Mouse (Mus musculus) left cerebral cortex, postnatal 4 days (tissue): Measurements from ENCODE around the gene Fat2. TPM values are rescaled to one million over a fixed set of nuclear protein-coding genes. Genes with fewer than 3 reads are reported as not detected.

Experiments
- DNase-seq: peaks from one replicate; pipeline ENCODE4 v3.0.0-alpha.2; 2022
- intact Hi-C: fragments of 180-260 bp; cut with DNase I; formaldehyde crosslinking; loops from one replicate; pipeline ENCODE4 v1.15.1; 2025
- total RNA-seq, 2 experiments: library from RNA; stranded (reverse); gene quantifications; 2 replicates each; pipeline ENCODE4 v1.2.3; 2021

Gene Fat2
- total RNA-seq, 2 experiments from 2014 or later, result 0.70 to 0.86 TPM

DNA sequence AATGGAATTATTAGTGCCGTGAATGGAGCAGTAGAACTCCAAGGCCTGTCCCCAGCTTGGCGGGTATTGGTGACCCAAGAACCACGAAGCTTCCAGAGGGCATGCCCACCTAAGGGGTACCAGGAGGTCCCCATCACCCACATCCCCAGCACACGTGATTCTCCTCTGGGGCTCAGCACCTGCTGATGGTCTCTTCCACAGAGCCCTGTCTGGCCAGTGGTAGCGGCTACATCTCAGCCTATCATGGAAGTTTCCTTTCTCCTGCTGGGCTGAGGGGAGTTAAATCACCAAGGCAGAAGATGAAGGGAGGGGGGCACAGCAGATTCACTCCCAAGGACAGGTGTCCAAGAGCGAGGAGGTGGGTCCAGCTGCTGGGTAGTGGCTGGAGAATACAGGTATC is 2.3 kb downstream of the Fat2 start:
- no peak for DNase-seq
- intact Hi-C loops, result no loop called here

- DNase-seq, result no peak
- intact Hi-C loops, result no loop called here
Observed at GRCm38 (mm10) chr11:55329868-55330772, 6.2 kb downstream of the Fat2 start.

DNA sequence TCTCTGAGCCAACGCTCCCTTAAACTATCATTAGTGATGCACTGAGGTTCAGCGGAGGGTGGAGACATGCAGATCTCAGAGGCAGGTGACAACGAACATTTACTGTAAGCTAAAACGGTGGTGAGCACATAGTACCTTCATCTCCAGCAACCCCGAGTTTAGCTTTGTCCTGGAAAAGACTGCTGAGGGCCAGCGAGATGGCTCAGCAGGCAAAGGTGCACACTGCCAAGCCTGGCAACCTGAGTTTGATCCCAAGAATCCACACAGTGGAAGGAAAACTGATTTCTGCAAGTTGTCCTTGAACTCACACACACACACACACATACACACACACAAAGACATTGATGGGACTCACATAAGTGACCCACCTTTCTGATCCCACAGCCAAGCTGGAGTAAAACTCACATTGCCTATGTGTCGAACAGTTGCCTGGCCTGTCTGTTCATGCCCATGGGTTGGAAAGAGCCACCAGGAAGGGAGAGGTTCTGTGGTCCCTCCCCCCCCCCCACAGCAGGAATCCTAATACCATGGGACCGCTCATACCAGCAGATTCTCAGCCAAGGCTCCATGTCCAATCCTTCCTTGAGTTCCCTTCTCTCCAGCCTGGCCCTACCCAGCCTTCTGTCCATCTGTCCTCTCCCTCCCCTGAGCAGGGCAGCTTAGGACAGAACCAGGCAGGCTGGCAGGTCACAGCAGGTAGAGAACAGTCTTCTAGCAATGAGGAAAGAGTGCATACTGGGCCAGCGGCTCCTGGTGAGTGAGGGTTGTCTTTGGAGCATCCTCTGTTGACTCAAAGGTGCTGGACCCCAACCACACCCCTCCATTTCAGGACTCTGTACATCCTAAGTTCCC is 8.6 kb downstream of the Fat2 start:
- no peak for DNase-seq

GRCm38 (mm10) chr11:55327111-55327510 is 9.3 kb downstream of the Fat2 start:
- intact Hi-C loops, result no loop called here
- DNase-seq, result no peak

More for the DNA sequence above, 8.6 kb downstream of the Fat2 start:
- intact Hi-C loops, result no loop called here

GRCm38 (mm10) chr11:55326211-55326610 is 10.2 kb downstream of the Fat2 start:
- intact Hi-C loops, result no loop called here
- DNase-seq, result no peak

- intact Hi-C loops, result no loop called here
- peak; percentile 89 for DNase-seq
Observed at GRCm38 (mm10) chr11:55323854-55324253, 12.5 kb downstream of the Fat2 start.

DNA sequence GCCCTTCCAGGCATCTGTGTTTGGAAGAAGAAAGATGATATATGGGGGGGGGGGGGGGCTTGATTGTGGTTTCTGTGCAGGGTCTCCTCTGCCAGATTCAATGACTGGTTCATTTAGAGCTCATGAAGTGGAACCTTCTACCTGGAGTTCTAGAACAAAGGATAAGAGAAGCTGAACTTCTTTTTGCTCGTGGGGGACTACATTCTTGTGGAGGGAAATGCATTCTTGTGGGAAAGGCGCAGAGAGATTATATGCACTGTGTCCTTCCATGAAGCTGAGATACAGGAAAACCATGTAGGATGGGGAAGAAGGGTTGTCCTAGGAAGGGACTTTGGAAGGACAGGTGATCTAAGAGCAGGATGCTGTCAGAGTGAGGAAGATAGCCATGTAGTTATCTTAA is 15.4 kb downstream of the Fat2 start:
- DNase-seq, result no peak
- intact Hi-C loops, result no loop called here

- DNase-seq, result no peak
- intact Hi-C loops, result loop anchor here (10.0 kb wide), 1 partner anchor 1061 kb away; no protein-coding TSS in a partner anchor
Observed at GRCm38 (mm10) chr11:55315966-55316365, 20.4 kb downstream of the Fat2 start.

- intact Hi-C loops, result loop anchor here (10.0 kb wide), 1 partner anchor 1060 kb away; no protein-coding TSS in a partner anchor
- DNase-seq, result no peak
Observed at GRCm38 (mm10) chr11:55314704-55315047, 21.7 kb downstream of the Fat2 start.

DNA sequence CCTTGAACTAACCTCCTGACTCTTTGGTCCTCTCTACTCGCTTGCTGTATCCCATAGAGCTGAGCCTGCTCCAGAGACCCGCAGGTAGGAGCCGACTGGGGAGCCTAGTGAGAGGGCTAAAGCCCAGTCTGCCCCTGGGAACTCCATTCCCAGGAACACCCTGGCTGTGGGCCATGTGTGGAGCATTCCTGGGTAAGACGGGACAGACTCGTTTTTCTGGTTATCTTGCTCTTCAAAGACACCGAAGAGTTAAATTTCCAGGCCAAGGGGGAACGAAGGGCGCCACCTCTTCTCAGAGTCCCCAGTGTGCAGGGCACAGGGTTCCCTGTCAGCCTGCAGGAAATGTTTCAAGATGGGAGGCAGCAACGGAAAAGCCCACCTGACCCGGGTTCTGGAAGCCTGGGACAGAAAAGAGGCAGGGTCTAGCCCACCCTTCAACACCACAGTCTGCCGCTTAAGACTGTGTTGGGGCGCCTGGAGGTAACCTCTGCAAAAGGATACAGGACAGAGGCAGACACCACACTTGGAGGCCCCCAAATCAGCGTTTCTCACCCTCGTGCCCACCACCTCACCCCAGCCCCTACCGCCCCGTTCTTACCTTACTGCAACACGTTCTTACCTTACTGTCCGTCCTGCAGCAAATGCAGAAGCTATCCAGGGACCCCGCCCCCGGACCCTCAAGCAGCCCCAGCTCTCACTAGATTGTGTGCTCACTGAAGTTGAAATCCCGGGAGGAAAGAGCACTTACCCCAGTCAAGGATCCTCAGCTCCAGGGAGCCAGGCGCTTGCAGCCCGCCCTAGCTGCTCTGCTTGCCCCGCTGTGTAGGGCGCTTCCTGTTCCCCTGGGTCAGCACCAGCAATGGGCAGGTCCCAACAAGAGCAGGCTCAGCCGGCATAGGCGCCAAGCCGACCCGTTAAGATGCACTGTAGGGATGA is 22.3 kb downstream of the Fat2 start:
- intact Hi-C loops, result loop anchor here (10.0 kb wide), 1 partner anchor 1059 kb away; no protein-coding TSS in a partner anchor

GRCm38 (mm10) chr11:55302350-55302749 is 34.0 kb downstream of the Fat2 start:
- no peak for DNase-seq
- intact Hi-C loops, result no loop called here

More for the DNA sequence above, 22.3 kb downstream of the Fat2 start:
- DNase-seq, result no peak

- DNase-seq, result no peak
- intact Hi-C loops, result no loop called here
Observed at GRCm38 (mm10) chr11:55293179-55293578, 43.2 kb downstream of the Fat2 start.

DNA sequence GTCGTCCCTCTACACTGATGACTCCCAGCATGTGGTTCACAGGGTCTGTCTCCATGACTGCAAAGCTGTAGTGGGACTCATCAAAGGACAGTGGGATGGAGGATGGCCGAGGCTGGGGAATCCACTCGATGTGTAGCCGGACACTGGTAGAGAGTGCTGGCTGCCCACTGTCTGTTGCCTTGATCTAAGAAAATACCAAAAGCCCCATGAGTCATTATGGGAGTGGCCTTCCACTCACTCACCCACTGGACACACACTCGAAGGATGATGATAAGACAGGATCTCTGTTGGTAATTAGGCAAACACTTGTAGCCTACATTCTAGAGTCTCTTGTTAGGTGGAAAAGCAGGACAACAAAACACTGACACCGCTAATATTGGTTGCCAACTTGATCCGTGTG is 44.5 kb downstream of the Fat2 start:
- intact Hi-C loops, result no loop called here
- no peak for DNase-seq

DNA sequence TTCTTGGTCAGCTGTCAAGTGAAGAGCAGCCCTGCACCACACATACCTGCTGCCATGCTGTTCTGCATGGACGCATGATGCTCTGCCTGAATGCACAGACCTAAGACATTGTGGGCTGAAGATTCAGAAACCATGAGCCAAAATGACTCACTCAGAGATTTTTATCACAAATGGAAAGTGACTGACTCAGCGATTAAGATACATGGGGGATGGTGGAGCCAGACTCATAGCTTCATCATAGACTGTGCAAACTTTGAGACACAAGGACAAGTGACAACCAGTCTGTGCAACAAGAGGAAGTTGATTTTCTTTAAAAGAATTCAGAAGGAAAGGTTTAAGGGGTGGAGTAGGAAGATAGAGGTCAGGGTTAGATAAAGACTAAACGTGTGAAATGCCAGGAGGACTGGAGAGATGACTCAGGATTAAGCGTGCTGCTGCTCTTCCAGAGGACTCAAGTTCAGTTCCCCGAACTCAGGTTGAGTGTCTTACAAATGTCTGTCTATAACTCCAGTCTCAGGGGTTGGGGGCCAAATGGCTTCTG is 46.4 kb downstream of the Fat2 start:
- DNase-seq, result no peak
- intact Hi-C loops, result no loop called here

- peak; percentile 77 for DNase-seq
Observed at GRCm38 (mm10) chr11:55274756-55275155, 61.6 kb downstream of the Fat2 start.

GRCm38 (mm10) chr11:55268580-55268979 is 67.8 kb downstream of the Fat2 start:
- DNase-seq, result no peak
- intact Hi-C loops, result no loop called here

More at GRCm38 (mm10) chr11:55274756-55275155, 61.6 kb downstream of the Fat2 start:
- intact Hi-C loops, result no loop called here

DNA sequence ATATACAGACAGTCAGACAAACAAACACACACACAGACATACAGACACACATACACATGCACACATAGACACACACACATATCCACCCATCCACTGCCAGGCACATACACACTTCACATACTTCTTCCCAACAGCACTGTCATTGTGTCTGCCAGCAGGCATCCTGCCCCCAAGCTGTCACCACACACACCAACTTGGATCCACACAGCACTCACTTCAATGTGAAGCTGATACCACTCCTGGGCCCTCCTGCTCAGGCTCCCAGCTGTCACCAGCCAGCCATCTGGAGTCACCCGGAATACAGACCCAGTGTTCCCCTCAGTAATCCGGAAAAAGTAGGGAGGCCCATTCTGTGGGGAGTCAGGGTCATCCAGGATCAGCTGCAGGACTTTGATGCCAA is 70.7 kb downstream of the Fat2 start:
- intact Hi-C loops, result no loop called here
- DNase-seq, result peak; percentile 50

DNA sequence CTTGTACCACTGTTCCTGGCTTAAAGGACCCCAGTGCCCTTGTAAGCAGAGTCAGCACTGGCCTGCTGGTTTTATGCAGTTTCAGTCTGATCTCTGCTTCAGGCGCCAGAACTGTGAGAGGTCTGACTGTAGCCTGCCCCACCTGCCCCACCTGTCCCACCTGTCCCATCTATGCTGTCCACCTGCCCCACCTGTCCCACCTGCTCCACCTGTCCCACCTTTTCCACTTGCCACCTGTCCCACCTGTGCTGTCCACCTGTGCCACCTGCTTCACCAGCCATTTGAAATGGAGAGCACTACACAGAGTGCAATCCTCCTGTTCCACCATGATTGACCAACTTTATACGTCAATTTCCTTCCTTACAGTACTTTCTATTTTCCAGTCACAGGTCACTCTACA is 72.0 kb downstream of the Fat2 start:
- intact Hi-C loops, result no loop called here
- DNase-seq, result no peak

- intact Hi-C loops, result no loop called here
- peak; percentile 93 for DNase-seq
Observed at GRCm38 (mm10) chr11:55262000-55262399, 74.4 kb downstream of the Fat2 start.

- DNase-seq, result no peak
- intact Hi-C loops, result no loop called here
Observed at GRCm38 (mm10) chr11:55261105-55261504, 75.3 kb downstream of the Fat2 start.
